Mouse (Mus musculus): ENCODE measurements around the gene Cib1.

Cib1 gene

GRCm38 (mm10) chr7:80231971-80232488 is 583 bp downstream of the Cib1 start:
- DNase-seq: peak; percentile 39

- no peak for DNase-seq
Measured at GRCm38 (mm10) chr7:80230196-80230595, 2.4 kb downstream of the Cib1 start.

GRCm38 (mm10) chr7:80227065-80227464 is 5.5 kb downstream of the Cib1 start:
- no peak for DNase-seq

- no peak for DNase-seq
Measured at GRCm38 (mm10) chr7:80221179-80221750, 11.3 kb downstream of the Cib1 start.

- no peak for DNase-seq
Measured at GRCm38 (mm10) chr7:80220237-80220797, 12.3 kb downstream of the Cib1 start.

GRCm38 (mm10) chr7:80218666-80219065 is 13.9 kb downstream of the Cib1 start:
- no peak for DNase-seq

GRCm38 (mm10) chr7:80216566-80216965 is 16.0 kb downstream of the Cib1 start:
- peak; percentile 53 for DNase-seq

GRCm38 (mm10) chr7:80215398-80215797 is 17.2 kb downstream of the Cib1 start:
- DNase-seq: peak; percentile 87

GRCm38 (mm10) chr7:80214459-80214858 is 18.2 kb downstream of the Cib1 start:
- no peak for DNase-seq

- DNase-seq: no peak
Measured at GRCm38 (mm10) chr7:80213604-80214003, 19.0 kb downstream of the Cib1 start.

GRCm38 (mm10) chr7:80210982-80211381 is 21.6 kb downstream of the Cib1 start:
- DNase-seq: no peak

- no peak for DNase-seq
Measured at GRCm38 (mm10) chr7:80209669-80210068, 22.9 kb downstream of the Cib1 start.

- peak; percentile 83 for DNase-seq
Measured at GRCm38 (mm10) chr7:80208738-80209430, 23.7 kb downstream of the Cib1 start.

GRCm38 (mm10) chr7:80208026-80208642 is 24.5 kb downstream of the Cib1 start:
- peak; percentile 69 for DNase-seq

GRCm38 (mm10) chr7:80207314-80207731 is 25.3 kb downstream of the Cib1 start:
- no peak for DNase-seq

- no peak for DNase-seq
Measured at GRCm38 (mm10) chr7:80205705-80206589, 26.7 kb downstream of the Cib1 start.

GRCm38 (mm10) chr7:80204961-80205360 is 27.7 kb downstream of the Cib1 start:
- DNase-seq: no peak

GRCm38 (mm10) chr7:80204362-80204761 is 28.3 kb downstream of the Cib1 start:
- no peak for DNase-seq

GRCm38 (mm10) chr7:80203638-80204096 is 28.9 kb downstream of the Cib1 start:
- DNase-seq: no peak

- no peak for DNase-seq
Measured at GRCm38 (mm10) chr7:80202961-80203360, 29.7 kb downstream of the Cib1 start.

GRCm38 (mm10) chr7:80201888-80202540 is 30.6 kb downstream of the Cib1 start:
- no peak for DNase-seq

GRCm38 (mm10) chr7:80200963-80201539 is 31.6 kb downstream of the Cib1 start:
- no peak for DNase-seq
